Mouse (Mus musculus): ENCODE measurements around the gene Kncn.

Gene Kncn

GRCm38 (mm10) chr4:115878828-115879227, 5.4 kb upstream of the Kncn start:
- DNase-seq (ENCODE audit: extremely low read depth, low read depth), result no peak

GRCm38 (mm10) chr4:115881183-115881582, 3.0 kb upstream of the Kncn start:
- DNase-seq (ENCODE audit: extremely low read depth, low read depth), result no peak

GRCm38 (mm10) chr4:115882195-115882594, 2.0 kb upstream of the Kncn start:
- DNase-seq (ENCODE audit: extremely low read depth, low read depth), result no peak

GRCm38 (mm10) chr4:115885846-115886245, 1.6 kb downstream of the Kncn start:
- no peak for DNase-seq (ENCODE audit: extremely low read depth, low read depth)

- DNase-seq (ENCODE audit: extremely low read depth, low read depth), result peak; percentile 4
Measured at GRCm38 (mm10) chr4:115886875-115887274, 2.7 kb downstream of the Kncn start.

- no peak for DNase-seq (ENCODE audit: extremely low read depth, low read depth)
Measured at GRCm38 (mm10) chr4:115890066-115890465, 5.9 kb downstream of the Kncn start.

- no peak for DNase-seq (ENCODE audit: extremely low read depth, low read depth)
Measured at GRCm38 (mm10) chr4:115890553-115890952, 6.4 kb downstream of the Kncn start, which contains the start of gene 6430628N08Rik. 6430628N08Rik (plus strand) TSS chr4:115890665.

GRCm38 (mm10) chr4:115894281-115894680, 10.1 kb downstream of the Kncn start:
- no peak for DNase-seq (ENCODE audit: extremely low read depth, low read depth)

GRCm38 (mm10) chr4:115897901-115898631, 13.9 kb downstream of the Kncn start:
- DNase-seq (ENCODE audit: extremely low read depth, low read depth), result no peak

- DNase-seq (ENCODE audit: extremely low read depth, low read depth), result peak; percentile 33
Measured at GRCm38 (mm10) chr4:115902816-115903215, 18.6 kb downstream of the Kncn start.

GRCm38 (mm10) chr4:115904375-115904774, 20.2 kb downstream of the Kncn start:
- DNase-seq (ENCODE audit: extremely low read depth, low read depth), result no peak

- DNase-seq (ENCODE audit: extremely low read depth, low read depth), result no peak
Measured at GRCm38 (mm10) chr4:115905701-115906100, 21.5 kb downstream of the Kncn start.

- DNase-seq (ENCODE audit: extremely low read depth, low read depth), result no peak
Measured at GRCm38 (mm10) chr4:115906791-115907190, 22.6 kb downstream of the Kncn start.

- no peak for DNase-seq (ENCODE audit: extremely low read depth, low read depth)
Measured at GRCm38 (mm10) chr4:115907994-115908393, 23.8 kb downstream of the Kncn start.

- DNase-seq (ENCODE audit: extremely low read depth, low read depth), result no peak
Measured at GRCm38 (mm10) chr4:115908641-115909040, 24.4 kb downstream of the Kncn start.

GRCm38 (mm10) chr4:115911586-115911985, 27.4 kb downstream of the Kncn start:
- DNase-seq (ENCODE audit: extremely low read depth, low read depth), result no peak

GRCm38 (mm10) chr4:115919911-115920310, 35.7 kb downstream of the Kncn start:
- no peak for DNase-seq (ENCODE audit: extremely low read depth, low read depth)

GRCm38 (mm10) chr4:115922688-115923087, 38.5 kb downstream of the Kncn start:
- no peak for DNase-seq (ENCODE audit: extremely low read depth, low read depth)

GRCm38 (mm10) chr4:115923262-115923880, 39.2 kb downstream of the Kncn start:
- no peak for DNase-seq (ENCODE audit: extremely low read depth, low read depth)

GRCm38 (mm10) chr4:115927637-115928036, 43.4 kb downstream of the Kncn start:
- no peak for DNase-seq (ENCODE audit: extremely low read depth, low read depth)

- DNase-seq (ENCODE audit: extremely low read depth, low read depth), result no peak
Measured at GRCm38 (mm10) chr4:115931556-115932088, 47.4 kb downstream of the Kncn start.

GRCm38 (mm10) chr4:115935835-115936581, 51.8 kb downstream of the Kncn start:
- no peak for DNase-seq (ENCODE audit: extremely low read depth, low read depth)
